Mouse (Mus musculus): ENCODE measurements around the gene Asic3. TPM values are rescaled to one million over a fixed set of nuclear protein-coding genes. Genes with fewer than 3 reads are reported as not detected.

Asic3 gene
- total RNA-seq (2014; rRNA removed) (0.05 TPM in 1 of 2 replicates, not detected in the other), polyA plus RNA-seq (2015; fragmentation: Nextera tagmentation; extraction: Ambion mirVana) (0.29 and 0.59 TPM in 2 replicates)

- H3K4me3 ChIP-seq (ENCODE audit: low read depth, low read length) = no peak within 1 kb of the TSS
- DNase-seq (ENCODE audit: low spot score) (no peak), ATAC-seq (ENCODE audit: low FRiP score) (no peak)
- no peaks in the 10 kb centered on the region for H3K27me3 ChIP-seq (ENCODE audit: insufficient read depth, low read length)
- H3K9ac ChIP-seq (replicated peaks; ENCODE audit: low read length, poor library complexity, severe bottlenecking) = no peak within 1 kb of the TSS
- H3K4me2 ChIP-seq (ENCODE audit: low read depth, low read length, poor library complexity, severe bottlenecking) = no peak within 1 kb of the TSS
- no peak within 1 kb of the TSS for H3K27ac ChIP-seq (ENCODE audit: low read depth, low read length)
- no peaks in the 10 kb centered on the region for H3K9me3 ChIP-seq (ENCODE audit: low read length)
- H3K36me3 ChIP-seq (ENCODE audit: insufficient read depth, low read length) = no peaks in the 10 kb centered on the region; the same call in none of the 2 replicates
- WGBS = 51% methylated on average over 11 of the region's 11 CpGs
- TF ChIP-seq CTCF (IDR thresholded peaks at IDR 0.05) = no peak
- peaks cover 6% of the 10 kb centered on the region; the same call in 1 of the 2 replicates for H3K4me1 ChIP-seq (ENCODE audit: insufficient read depth, low read length)
Observed at GRCm38 (mm10) chr5:24413042-24413693, at the start of gene Asic3. TSS of gene Asic3 (plus strand) at chr5:24413392.

- no peaks in the 10 kb centered on the region for H3K27me3 ChIP-seq (ENCODE audit: insufficient read depth, low read length)
- H3K36me3 ChIP-seq (ENCODE audit: insufficient read depth, low read length) = no peaks in the 10 kb centered on the region
- no peak overlapping the region for H3K27ac ChIP-seq (ENCODE audit: low read depth, low read length)
- H3K9me3 ChIP-seq (ENCODE audit: low read length) = no peaks in the 10 kb centered on the region
- TF ChIP-seq CTCF (IDR thresholded peaks at IDR 0.05) = no peak
- ATAC-seq (ENCODE audit: low FRiP score) (no peak), DNase-seq (ENCODE audit: low spot score) (no peak)
- no peak overlapping the region for H3K9ac ChIP-seq (replicated peaks; ENCODE audit: low read length, poor library complexity, severe bottlenecking)
- H3K4me3 ChIP-seq (ENCODE audit: low read depth, low read length) = no peak overlapping the region
- no peak overlapping the region for H3K4me2 ChIP-seq (ENCODE audit: low read depth, low read length, poor library complexity, severe bottlenecking)
- WGBS = 85% methylated on average over 2 of the region's 2 CpGs
- H3K4me1 ChIP-seq (ENCODE audit: insufficient read depth, low read length) = no peaks in the 10 kb centered on the region
Observed at GRCm38 (mm10) chr5:24363467-24363866, 49.7 kb upstream of the Asic3 start.

- Histone ChIP-seq H3K4me2 (ENCODE audit: low read depth, low read length, poor library complexity, severe bottlenecking) (no peak overlapping the region), H3K9me3 (ENCODE audit: low read length) (no peaks in the 10 kb centered on the region), H3K36me3 (ENCODE audit: insufficient read depth, low read length) (no peaks in the 10 kb centered on the region), H3K9ac (replicated peaks; ENCODE audit: low read length, poor library complexity, severe bottlenecking) (no peak overlapping the region), H3K4me1 (ENCODE audit: insufficient read depth, low read length) (no peaks in the 10 kb centered on the region), H3K27ac (ENCODE audit: low read depth, low read length) (no peak overlapping the region), H3K27me3 (ENCODE audit: insufficient read depth, low read length) (no peaks in the 10 kb centered on the region), H3K4me3 (ENCODE audit: low read depth, low read length) (no peak overlapping the region)
- ATAC-seq (ENCODE audit: low FRiP score) (no peak), DNase-seq (ENCODE audit: low spot score) (no peak)
- 64% methylated on average over 3 of the region's 3 CpGs for WGBS
- no peak for TF ChIP-seq CTCF (IDR thresholded peaks at IDR 0.05)
Observed at GRCm38 (mm10) chr5:24364061-24364460, 49.1 kb upstream of the Asic3 start.

- WGBS = 36% methylated on average over 12 of the region's 12 CpGs
- DNase-seq (ENCODE audit: low spot score) (no peak), ATAC-seq (ENCODE audit: low FRiP score) (no peak)
- H3K27me3 ChIP-seq (ENCODE audit: insufficient read depth, low read length) = no peaks in the 10 kb centered on the region
- H3K36me3 ChIP-seq (ENCODE audit: insufficient read depth, low read length) = no peaks in the 10 kb centered on the region
- no peak within 1 kb of the TSS for H3K9ac ChIP-seq (replicated peaks; ENCODE audit: low read length, poor library complexity, severe bottlenecking)
- no peak for TF ChIP-seq CTCF (IDR thresholded peaks at IDR 0.05)
- H3K4me2 ChIP-seq (ENCODE audit: low read depth, low read length, poor library complexity, severe bottlenecking) = no peak within 1 kb of the TSS
- no peak within 1 kb of the TSS for H3K27ac ChIP-seq (ENCODE audit: low read depth, low read length)
- H3K9me3 ChIP-seq (ENCODE audit: low read length) = no peaks in the 10 kb centered on the region
- no peaks in the 10 kb centered on the region for H3K4me1 ChIP-seq (ENCODE audit: insufficient read depth, low read length)
- peak within 1 kb of the TSS; percentile 8; the same call in 1 of the 2 replicates for H3K4me3 ChIP-seq (ENCODE audit: low read depth, low read length)
Observed at GRCm38 (mm10) chr5:24364508-24364907, 48.7 kb upstream of the Asic3 start, which contains the start of gene Nos3. TSS of gene Nos3 (plus strand) at chr5:24364810.

GRCm38 (mm10) chr5:24364963-24365362 is 48.2 kb upstream of the Asic3 start:
- H3K27me3 ChIP-seq (ENCODE audit: insufficient read depth, low read length) = no peaks in the 10 kb centered on the region
- no peak for ATAC-seq (ENCODE audit: low FRiP score)
- no peaks in the 10 kb centered on the region for H3K4me1 ChIP-seq (ENCODE audit: insufficient read depth, low read length)
- no peak overlapping the region for H3K27ac ChIP-seq (ENCODE audit: low read depth, low read length)
- H3K4me2 ChIP-seq (ENCODE audit: low read depth, low read length, poor library complexity, severe bottlenecking) = no peak overlapping the region
- 80% methylated on average over 10 of the region's 10 CpGs for WGBS
- no peaks in the 10 kb centered on the region for H3K36me3 ChIP-seq (ENCODE audit: insufficient read depth, low read length)
- H3K9me3 ChIP-seq (ENCODE audit: low read length) = no peaks in the 10 kb centered on the region
- peak overlapping the region; percentile 8; the same call in 1 of the 2 replicates for H3K4me3 ChIP-seq (ENCODE audit: low read depth, low read length)
- H3K9ac ChIP-seq (replicated peaks; ENCODE audit: low read length, poor library complexity, severe bottlenecking) = no peak overlapping the region
- no peak for DNase-seq (ENCODE audit: low spot score)
- TF ChIP-seq CTCF (IDR thresholded peaks at IDR 0.05) = no peak

GRCm38 (mm10) chr5:24365528-24365927 is 47.7 kb upstream of the Asic3 start:
- Histone ChIP-seq H3K36me3 (ENCODE audit: insufficient read depth, low read length) (no peaks in the 10 kb centered on the region), H3K9me3 (ENCODE audit: low read length) (no peaks in the 10 kb centered on the region), H3K27me3 (ENCODE audit: insufficient read depth, low read length) (no peaks in the 10 kb centered on the region), H3K4me2 (ENCODE audit: low read depth, low read length, poor library complexity, severe bottlenecking) (no peak overlapping the region), H3K27ac (ENCODE audit: low read depth, low read length) (no peak overlapping the region), H3K4me3 (ENCODE audit: low read depth, low read length) (peak overlapping the region; percentile 8; the same call in 1 of the 2 replicates), H3K4me1 (ENCODE audit: insufficient read depth, low read length) (no peaks in the 10 kb centered on the region), H3K9ac (replicated peaks; ENCODE audit: low read length, poor library complexity, severe bottlenecking) (no peak overlapping the region)
- 41% methylated on average over 5 of the region's 5 CpGs for WGBS
- no peak for TF ChIP-seq CTCF (IDR thresholded peaks at IDR 0.05)
- DNase-seq (ENCODE audit: low spot score) = no peak
- no peak for ATAC-seq (ENCODE audit: low FRiP score)
